Mouse (Mus musculus): ENCODE results near the gene Slc7a9. TPM values are rescaled to one million over a fixed set of nuclear protein-coding genes. Genes with fewer than 3 reads are reported as not detected.

Gene Slc7a9
- total RNA-seq, 2 experiments from 2014 or later, result not detected

DNA sequence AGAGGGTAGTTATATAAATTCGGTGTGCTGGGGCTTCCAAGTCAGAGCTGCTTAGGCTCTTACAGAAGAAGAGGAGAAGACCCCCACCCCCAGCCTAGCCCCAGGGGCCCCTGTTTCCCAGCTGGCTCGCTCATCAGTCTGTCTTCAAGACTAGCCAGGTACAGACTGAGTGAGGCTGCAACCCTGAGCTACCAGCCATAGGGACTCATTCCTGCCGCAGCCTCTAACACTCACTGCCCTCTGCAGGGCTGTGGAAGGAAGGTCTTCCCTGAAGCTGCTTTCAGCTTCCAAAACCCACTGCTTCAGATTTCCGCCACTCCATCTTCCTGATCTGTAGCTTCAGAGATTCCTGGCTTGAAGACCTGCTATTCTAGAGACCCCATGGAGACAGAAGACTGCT is 53.4 kb downstream of the Slc7a9 start:
- DNase-seq, result no peak
- intact Hi-C loops (cut with DNase I), result no loop called here

Other genes with a start within 250 kb of the Slc7a9 start
- 1 to 10 TPM; 7.8 to 9.2 TPM for gene Lrp3, start 233.3 kb upstream of the Slc7a9 start, total RNA-seq (2021)
- 1 to 10 TPM; 5.4 to 8.5 TPM for gene Gpatch1, start 130.4 kb upstream of the Slc7a9 start, total RNA-seq (2021)
- gene Rhpn2, start 114.6 kb upstream of the Slc7a9 start, total RNA-seq (2021), result 1 to 10 TPM in 1 of 2 experiments, under 1 TPM in 1; 0.99 to 1.1 TPM
- under 1 TPM; 0.31 to 0.96 TPM for gene Faap24, start 52.0 kb upstream of the Slc7a9 start, total RNA-seq (2021)
- 1 to 10 TPM; 4.7 to 5.0 TPM for gene Cep89, start 51.8 kb upstream of the Slc7a9 start, total RNA-seq (2021)
- gene Tdrd12, start 88.9 kb downstream of the Slc7a9 start, total RNA-seq (2021), result not detected
- gene Nudt19, start 107.5 kb downstream of the Slc7a9 start, total RNA-seq (2021), result 10 to 100 TPM; 39.5 to 40.8 TPM
- under 1 TPM in 1 of 2 experiments, not detected in 1; 0.05 TPM for gene Rgs9bp, start 136.8 kb downstream of the Slc7a9 start, total RNA-seq (2021)
- 10 to 100 TPM in 1 of 2 experiments, 1 to 10 TPM in 1; 7.4 to 10.6 TPM for gene Ankrd27, start 137.4 kb downstream of the Slc7a9 start, total RNA-seq (2021)
- gene Pdcd5, start 198.7 kb downstream of the Slc7a9 start, total RNA-seq (2021), result 100 to 1,000 TPM; 102 to 126 TPM